Mouse (Mus musculus) right cerebral cortex, adult 2 months (tissue): ENCODE results near the gene Slc35f1.

Experiments used
- DNase-seq, 2 experiments: peaks; one replicate each; pipeline ENCODE4 v3.0.0; 2021 to 2022; ENCODE audit warnings: low spot score in 2 of 2

The Slc35f1 gene

GRCm38 (mm10) chr10:53101412-53101811 lies 411.1 kb downstream of the Slc35f1 start:
- DNase-seq: no peak

- DNase-seq: no peak
Observed at GRCm38 (mm10) chr10:53102423-53102822, 412.1 kb downstream of the Slc35f1 start.

GRCm38 (mm10) chr10:53115028-53115427 lies 424.7 kb downstream of the Slc35f1 start:
- DNase-seq: peak; percentile 54 to 57

- peak in 1 of 2 experiments; percentile 29 for DNase-seq
Observed at GRCm38 (mm10) chr10:53115673-53116398, 425.5 kb downstream of the Slc35f1 start.

- DNase-seq: no peak
Observed at GRCm38 (mm10) chr10:53120608-53121007, 430.3 kb downstream of the Slc35f1 start.

- DNase-seq: peak in 1 of 2 experiments; percentile 32
Observed at GRCm38 (mm10) chr10:53124365-53124764, 434.0 kb downstream of the Slc35f1 start.

- DNase-seq: no peak
Observed at GRCm38 (mm10) chr10:53132707-53133106, 442.4 kb downstream of the Slc35f1 start.

- no peak for DNase-seq
Observed at GRCm38 (mm10) chr10:53150321-53150720, 460.0 kb downstream of the Slc35f1 start.

- no peak for DNase-seq
Observed at GRCm38 (mm10) chr10:53150916-53151315, 460.6 kb downstream of the Slc35f1 start.

GRCm38 (mm10) chr10:53156374-53156773 lies 466.0 kb downstream of the Slc35f1 start:
- no peak for DNase-seq

- DNase-seq: no peak
Observed at GRCm38 (mm10) chr10:53157740-53158139, 467.4 kb downstream of the Slc35f1 start.
